Mouse (Mus musculus): Measurements from ENCODE around the gene Hs3st6.

Gene Hs3st6

DNA sequence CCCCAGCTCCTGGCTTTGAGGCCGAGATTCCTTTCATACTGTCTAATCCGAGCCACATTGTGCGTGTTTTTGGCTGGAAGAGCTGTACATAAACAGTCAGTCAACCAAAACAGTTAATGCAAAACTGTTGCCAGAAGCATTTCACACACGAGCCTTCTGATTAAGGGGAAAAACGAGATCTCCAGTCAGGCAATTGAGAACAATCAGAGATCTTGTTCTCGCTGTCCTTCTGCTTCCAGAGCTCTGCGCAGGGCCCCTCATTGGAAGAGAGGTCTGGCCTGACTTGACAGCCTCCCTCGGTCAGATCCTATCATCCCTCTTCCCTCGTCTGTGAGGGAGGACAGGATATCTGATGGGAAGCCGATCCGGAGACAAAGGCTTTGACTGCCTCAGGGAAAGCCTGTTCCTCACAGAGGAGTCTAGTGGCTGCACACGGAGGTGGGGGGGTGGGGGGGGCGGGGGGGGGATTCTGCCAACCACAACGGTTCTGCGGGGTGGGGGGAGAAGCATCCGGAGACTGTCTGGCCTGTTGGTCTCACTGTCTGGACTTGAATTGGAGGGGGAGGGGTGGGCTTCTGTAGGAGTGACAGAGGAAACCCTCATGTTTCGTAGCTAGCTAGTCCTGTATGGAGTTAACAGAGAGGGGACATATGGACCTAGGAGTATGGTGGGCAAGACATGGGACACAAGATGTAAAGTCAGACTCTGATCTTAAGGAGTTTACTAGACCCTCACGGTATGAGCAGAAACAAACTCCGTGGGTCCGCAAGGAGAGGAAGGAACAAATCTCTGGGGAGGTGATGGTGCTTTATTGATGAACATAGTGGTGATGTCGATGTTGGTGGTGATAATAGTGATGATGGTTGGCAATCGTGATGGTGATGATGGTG lies 12.5 kb downstream of the Hs3st6 start:
- in situ Hi-C loops (cut with MboI; ENCODE audit: low sequenced_read_pairs) = no loop called here

DNA sequence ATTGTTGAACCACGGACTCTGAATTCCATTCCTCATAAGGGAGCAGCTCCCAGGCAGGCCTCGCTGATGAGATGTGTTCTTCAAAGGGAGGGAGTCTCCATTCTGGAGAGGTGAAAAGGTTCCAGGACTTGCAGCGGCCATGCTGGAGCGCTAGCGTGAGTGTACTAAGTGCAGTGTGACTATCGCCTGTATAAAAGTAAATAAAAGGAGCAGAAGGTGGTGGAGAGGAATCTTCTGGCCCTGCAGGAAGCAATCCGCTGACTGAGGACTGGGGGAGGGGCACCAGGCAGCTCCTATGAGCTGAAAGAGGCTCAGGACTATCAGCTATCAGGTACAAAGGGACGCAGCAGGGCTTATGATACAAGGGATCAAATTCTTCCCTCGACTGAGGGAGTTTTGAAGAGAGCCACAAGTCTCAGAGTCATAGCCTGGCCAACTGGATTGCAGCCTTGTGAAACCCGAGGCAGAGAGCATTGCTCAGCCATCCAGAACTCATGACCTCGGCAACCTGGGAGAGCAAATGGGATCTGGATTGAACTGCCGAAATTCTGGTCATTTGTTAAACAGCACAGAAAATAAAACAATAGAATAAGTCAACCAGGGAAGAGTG lies 13.6 kb downstream of the Hs3st6 start:
- in situ Hi-C loops (cut with MboI; ENCODE audit: low sequenced_read_pairs) = no loop called here

DNA sequence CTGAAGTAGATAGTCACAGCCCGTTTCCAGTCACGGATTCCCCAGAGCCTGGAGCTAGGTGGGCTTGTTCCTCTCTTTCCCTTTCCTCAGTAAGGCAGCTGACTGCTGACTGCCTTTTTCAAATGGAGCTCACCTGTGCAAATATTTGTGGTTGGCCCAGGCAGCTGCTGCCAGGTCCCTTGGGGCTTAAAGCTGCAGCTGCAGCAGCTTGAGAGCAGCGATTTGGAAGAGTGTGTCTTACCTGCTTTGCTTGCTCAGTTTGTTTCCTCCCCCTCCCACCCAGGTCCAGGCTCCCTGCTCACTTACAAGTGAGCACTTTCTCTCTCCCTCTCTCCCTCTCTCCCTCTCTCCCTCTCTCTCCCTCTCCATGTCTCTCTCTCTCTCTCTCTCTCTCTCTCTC lies 16.4 kb downstream of the Hs3st6 start:
- in situ Hi-C loops (cut with MboI; ENCODE audit: low sequenced_read_pairs) = no loop called here

DNA sequence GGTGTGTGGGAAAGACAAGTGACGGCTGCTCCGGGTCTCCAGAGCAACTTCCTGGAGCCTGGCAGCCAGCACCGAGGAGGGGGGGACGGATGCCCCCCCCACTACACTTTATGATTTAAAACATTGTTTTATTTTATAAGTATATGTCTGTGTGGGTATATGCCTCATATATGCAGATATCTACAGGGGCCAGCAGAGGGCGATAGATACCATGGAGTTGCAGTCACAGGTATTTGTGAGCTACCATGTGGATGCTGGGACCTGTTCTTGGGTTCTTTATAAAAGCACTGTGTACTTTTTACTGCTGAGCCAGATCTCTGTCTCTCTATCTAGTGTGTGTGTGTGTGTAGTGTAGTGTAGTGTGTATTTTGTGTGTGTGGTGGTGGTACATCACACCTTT lies 20.5 kb downstream of the Hs3st6 start:
- in situ Hi-C loops (cut with MboI; ENCODE audit: low sequenced_read_pairs) = no loop called here

DNA sequence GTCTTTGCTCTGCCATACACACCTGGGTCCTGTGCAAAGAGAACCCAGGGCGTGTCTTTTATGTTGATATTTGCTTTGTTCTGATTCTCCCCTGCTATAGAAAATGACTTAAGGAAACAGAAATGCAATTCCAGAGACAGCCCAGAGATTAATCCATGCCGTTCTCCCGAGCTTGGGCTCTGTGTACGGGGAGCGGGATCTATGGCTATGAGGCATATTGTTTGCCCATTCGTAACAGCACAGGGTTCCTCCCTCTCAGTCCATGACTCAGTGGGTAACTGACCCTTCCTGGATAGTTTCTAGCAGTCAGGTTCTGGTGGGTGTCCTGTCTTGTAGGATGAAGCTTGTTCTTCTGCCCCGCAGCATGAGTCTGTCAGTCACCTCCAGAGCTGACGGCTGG lies 22.4 kb downstream of the Hs3st6 start:
- in situ Hi-C loops (cut with MboI; ENCODE audit: low sequenced_read_pairs) = no loop called here

DNA sequence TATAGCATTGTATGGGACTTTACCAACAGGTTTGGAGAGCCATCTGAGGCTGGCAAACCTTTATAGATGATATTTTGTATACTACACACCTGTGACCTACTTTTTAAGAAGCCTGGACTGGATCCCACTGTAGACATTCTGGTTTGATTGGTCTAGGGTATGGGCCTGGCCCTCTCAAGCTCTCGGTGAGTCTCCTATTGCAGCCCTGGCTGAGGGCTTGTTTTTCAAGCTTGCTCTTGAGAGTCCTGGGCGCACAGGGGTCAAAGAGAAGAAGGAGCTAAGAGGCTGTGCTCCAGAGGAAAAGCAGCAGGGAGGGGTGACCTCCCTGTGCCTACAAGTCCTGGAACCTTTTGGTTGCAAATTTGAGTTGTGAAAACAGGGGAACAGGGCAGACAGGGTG lies 24.3 kb downstream of the Hs3st6 start:
- in situ Hi-C loops (cut with MboI; ENCODE audit: low sequenced_read_pairs) = no loop called here

DNA sequence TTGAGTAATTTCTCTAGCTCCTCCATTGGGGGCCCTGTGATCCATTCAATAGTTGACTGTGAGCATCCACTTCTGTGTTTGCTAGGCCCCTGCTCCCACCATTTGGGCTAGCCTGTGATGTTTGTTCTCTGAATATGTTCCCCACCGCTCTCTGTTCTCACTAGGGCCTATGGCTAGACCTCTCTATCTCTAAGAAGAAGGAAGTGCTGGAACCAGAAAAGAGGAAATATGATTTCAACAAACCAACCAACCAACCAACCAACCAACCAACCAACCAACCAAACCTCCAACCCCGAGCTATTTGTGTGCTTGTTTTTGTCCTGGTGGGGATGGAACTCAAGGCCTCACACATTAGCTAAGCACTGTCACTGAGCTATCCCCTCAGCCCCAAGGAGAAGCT lies 28.0 kb downstream of the Hs3st6 start:
- in situ Hi-C loops (cut with MboI; ENCODE audit: low sequenced_read_pairs) = no loop called here

DNA sequence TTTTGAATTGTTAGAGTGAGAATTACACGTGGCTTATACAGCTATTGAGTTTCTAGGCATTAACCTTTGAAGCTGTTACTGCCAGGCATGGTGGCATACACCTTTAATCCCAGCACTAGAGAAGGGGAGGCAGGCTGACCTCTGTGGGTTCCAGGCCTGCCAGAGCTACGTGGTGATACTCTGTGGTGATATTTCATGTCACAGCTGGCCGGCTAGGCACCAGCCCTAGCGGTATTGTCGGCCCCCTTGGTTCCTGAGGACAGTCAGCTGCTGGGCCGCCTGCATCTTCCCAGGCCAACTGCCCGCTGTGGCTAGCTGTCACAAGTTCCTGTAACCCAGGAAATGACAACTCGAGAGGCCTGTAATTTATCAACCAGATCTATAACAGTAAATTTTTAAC lies 39.4 kb downstream of the Hs3st6 start:
- in situ Hi-C loops (cut with MboI; ENCODE audit: low sequenced_read_pairs) = no loop called here

DNA sequence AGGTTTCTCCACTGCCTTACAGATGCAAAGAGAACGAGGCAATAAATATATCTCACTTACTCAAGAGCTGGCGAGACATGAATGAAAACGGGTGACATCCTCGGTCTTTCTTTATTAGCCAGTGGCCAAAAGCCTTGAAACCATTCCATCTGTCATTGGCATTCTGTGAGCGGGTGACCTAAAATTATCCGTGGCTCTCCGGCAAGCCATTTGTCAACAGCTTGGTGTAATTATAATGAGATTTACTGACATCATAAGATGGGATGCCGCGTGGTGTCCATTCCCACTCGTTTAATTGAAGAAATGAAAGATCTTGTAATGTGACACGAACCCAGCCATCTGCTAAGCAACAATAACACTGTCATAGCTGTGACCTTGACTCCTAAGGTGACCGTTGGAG lies 42.0 kb downstream of the Hs3st6 start:
- in situ Hi-C loops (cut with MboI; ENCODE audit: low sequenced_read_pairs) = no loop called here

DNA sequence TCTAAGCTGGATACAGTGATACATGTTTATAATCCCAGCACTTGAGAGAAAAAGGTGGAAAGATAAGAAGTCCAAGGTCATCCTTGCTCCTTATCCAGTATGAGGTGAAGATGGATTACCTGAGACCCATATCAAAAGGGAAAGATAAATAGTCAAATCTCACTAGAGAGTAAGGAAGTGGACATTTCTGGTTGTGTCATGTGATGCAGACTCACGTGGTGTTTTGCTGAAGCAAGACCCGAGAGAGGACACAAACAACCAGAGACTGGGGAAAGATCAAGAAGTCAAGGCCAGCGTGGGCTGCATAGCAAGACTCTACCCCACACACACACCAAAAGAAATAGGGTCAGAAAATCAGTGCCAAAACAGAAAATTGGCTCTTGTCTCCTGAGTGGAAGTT lies 44.2 kb downstream of the Hs3st6 start:
- in situ Hi-C loops (cut with MboI; ENCODE audit: low sequenced_read_pairs) = no loop called here

DNA sequence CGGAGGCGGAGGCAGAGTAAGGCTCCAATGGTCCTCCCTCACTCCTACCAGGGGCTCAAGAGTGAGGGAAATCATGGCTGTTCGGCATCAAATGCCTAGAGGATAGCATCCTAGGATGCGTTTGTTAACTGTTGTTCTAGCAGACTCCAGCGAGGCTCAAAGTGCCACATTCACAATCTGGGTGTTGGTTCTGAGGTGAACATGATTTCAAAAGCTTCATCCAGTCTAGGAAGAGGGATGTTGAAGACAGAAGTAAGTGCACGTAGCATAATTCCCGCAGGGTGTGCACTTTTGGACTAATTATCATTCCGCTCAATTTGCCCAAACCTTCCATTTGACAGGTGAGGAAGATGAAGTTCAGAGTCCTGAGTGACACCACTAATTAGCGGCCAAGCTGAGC lies 45.4 kb downstream of the Hs3st6 start:
- in situ Hi-C loops (cut with MboI; ENCODE audit: low sequenced_read_pairs) = no loop called here

DNA sequence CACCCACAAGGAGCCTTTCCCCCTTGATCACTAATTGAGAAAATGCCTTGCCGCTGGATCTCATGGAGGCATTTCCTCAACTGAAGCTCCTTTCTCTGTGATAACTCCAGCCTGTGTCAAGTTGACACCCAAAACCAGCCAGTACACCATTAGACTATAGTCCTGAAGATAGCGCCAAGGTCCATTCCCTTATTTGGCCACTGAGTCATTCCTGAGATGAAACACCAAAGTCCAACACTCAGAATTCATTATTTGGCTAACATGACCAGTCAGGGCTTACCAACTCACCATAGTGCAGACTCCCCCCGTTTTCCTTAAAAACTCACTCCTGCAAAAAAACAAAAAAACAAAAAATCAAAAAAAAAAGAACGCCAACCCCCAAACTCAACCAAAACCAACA lies 46.7 kb downstream of the Hs3st6 start:
- in situ Hi-C loops (cut with MboI; ENCODE audit: low sequenced_read_pairs) = no loop called here

DNA sequence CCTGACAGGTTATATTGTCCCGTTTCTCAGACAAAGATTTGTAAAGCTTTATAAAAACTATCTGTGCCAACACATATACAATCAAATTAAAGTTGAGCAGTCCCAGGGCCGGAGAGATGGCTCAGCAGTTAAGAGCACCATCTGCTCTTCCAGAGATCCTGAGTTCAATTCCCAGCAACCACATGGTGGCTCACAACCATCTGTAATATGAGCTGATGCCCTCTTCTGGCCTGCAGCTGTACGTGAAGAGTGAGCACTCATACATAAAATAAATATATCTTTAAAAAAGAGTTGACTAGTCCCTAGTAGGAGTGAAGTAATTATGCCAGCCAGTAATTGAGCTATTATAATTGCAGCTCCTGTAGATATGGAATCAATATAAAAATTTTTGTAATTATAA lies 47.7 kb downstream of the Hs3st6 start:
- in situ Hi-C loops (cut with MboI; ENCODE audit: low sequenced_read_pairs) = no loop called here

DNA sequence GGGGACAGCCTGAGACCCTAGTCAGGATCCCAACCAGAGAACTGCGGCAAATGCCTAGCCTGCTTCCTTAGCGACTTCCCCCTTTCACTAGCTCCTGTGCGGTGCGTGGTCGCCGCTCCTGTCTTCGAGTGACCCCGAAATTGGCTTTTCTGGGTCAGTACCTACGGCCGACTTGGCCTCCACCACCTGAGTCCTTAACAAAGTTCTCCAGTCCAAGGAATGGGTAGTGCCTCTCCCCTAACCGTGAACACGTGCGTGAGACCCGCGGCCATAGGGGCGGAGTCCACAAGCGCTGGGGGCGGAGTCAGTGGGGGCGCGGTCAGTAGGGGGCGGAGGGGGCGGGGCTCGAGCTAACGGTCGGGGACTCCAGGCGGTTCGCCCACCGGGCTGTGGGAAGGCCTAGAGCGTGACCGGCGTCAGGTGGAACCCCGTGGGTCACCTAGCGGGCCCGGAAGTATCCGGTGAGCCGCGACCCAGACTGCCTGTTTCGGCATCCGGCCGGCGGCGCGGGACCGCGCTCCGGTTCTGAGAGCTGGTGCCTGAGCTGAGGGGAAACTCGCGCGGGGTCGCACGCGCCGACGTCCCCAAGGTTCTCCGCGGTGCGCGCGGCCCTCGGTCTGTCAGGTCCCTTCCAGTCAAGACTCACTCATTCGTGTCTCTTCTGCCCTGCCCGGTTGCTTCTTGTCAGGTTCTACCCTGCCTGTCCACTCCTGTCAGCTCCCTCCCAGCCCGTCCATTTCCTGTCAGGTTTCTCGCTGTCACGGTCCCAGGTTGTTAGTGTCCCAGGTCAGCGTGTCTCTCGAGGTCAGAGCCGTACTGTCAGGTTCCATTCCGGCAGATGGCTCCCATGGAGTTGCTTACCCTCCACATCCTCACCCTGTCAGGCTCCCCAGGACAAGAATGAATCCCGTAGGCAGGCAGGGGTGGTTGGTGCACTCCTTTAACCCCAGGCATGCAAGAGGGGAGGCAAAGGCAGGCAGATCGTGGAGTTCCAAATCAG lies 51.5 kb downstream of the Hs3st6 start, which contains the start of gene Meiob:
Gene Meiob, plus strand, starts transcription at position 338 of the 1,000 bp plus-strand sequence.
- in situ Hi-C loops (cut with MboI; ENCODE audit: low sequenced_read_pairs) = no loop called here
